Mouse (Mus musculus) cerebellum, adult 8-10 months (tissue): ENCODE data around the gene Dusp14.

Source experiments
- DNase-seq: peaks from one replicate; pipeline ENCODE4 v3.0.0; 2022

Gene Dusp14

GRCm38 (mm10) chr11:84016147-84016809, 52.8 kb downstream of the Dusp14 start:
- DNase-seq: no peak

GRCm38 (mm10) chr11:84013105-84013504, 56.0 kb downstream of the Dusp14 start:
- peak; percentile 55 for DNase-seq

DNA sequence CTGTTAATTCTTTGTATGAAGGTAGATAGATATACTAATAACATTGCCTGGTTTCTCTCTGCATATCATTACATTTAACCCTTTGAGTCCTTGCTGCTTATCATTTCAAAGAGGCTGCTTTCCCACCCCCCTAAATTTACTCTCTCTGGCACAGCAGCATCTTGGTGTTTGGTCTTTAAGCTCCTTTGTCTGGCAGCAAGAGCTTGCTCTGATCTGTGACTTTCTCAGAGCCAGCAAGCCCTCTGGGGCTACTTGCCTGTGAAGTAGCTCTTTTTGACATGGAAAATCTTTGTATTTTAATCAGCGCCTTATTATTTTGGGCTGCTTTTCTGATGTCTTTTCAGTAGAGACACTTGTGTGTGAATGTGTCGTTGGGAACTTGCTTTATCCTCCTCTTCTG, 57.5 kb downstream of the Dusp14 start:
- DNase-seq: no peak

GRCm38 (mm10) chr11:84011050-84011449, 58.0 kb downstream of the Dusp14 start:
- no peak for DNase-seq

DNA sequence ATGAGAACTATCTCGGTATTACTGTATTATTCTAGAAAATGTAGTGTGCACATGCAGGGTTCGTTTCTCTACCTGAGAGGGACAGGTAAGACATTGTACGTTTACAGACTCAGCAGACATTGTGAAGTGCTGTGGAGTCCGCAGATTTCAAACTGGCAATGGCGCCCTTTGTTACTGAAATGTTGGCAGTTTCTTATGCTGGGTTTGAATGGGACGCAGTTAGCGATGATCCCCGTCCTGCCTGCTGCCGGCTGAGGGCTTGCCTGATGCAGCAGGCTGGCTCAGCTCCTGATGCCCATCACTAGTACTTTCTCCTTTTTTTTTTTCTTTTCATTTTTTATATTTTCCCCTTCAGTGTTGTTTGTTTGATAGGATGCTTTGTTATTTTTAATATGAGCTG, 58.6 kb downstream of the Dusp14 start:
- DNase-seq: no peak

DNA sequence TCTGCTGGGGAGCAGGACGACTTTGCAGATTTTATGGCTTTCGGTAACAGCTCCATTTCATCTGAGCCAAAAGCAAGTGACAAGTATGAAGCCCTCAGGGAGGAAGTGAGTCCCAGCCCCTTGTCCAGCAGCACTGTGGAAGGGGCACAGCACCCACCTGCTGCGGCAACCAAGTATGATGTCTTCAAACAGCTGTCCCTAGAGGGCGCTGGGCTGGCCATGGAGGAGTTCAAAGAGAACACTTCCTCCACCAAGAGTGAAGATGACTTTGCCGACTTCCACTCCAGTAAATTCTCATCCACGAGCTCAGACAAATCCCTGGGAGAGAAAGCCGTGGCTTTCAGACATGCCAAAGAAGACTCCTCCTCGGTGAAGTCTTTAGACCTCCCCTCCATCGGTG, 60.1 kb downstream of the Dusp14 start:
- DNase-seq: no peak

DNA sequence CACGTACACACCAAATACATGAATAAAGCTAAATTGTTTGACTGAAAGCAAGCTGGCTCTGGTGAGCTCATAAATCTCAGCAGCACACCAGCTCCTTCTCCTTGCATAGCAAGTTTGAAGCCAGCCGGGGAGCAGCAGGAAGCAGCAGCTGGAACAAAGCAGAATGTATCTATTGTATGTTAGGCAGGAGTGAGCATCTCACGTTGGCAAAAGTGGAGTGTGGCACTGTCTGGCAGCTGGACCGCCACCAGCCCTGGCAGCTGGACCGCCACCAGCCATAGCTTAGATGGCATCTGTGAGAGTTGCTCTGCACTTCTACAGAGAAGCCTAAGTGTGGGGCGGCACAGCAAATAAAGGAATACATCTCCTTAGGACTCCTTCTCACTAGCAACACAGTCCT, 65.1 kb downstream of the Dusp14 start:
- DNase-seq: no peak

GRCm38 (mm10) chr11:84001257-84001656, 67.8 kb downstream of the Dusp14 start:
- no peak for DNase-seq

- no peak for DNase-seq
Observed at GRCm38 (mm10) chr11:83999411-83999915, 69.6 kb downstream of the Dusp14 start.

- DNase-seq: no peak
Observed at GRCm38 (mm10) chr11:83998993-83999392, 70.1 kb downstream of the Dusp14 start.
